Mouse (Mus musculus): ENCODE measurements around the gene Rin2.

DNA sequence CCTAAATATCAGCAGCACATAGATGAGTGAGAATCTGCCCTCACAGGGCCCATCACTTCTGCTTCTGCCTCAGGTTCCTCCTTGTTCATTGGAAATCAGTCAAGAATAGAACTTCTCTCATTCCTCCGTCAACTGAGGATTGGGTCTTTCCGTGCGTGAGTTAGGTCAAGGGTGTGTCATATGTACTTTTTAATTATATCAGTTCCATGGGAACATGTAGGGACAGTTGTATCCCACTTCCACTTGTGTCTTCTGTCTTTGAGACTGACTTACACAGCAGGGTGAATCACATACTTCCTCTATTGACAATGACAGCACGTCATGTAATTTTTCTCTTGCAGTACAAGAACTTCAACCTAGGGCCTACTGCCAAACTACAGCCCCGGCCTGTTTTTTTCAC lies 65.7 kb downstream of the Rin2 start:
- TF ChIP-seq CTCF (IDR thresholded peaks at IDR 0.05; ENCODE audit: low read depth, low read length) (no peak), GATA1 (IDR thresholded peaks at IDR 0.05; ENCODE audit: borderline replicate concordance, low read length) (no peak), TAL1 (conservative IDR thresholded peaks at IDR 0.05; ENCODE audit: low read depth, low read length) (no peak), GATA2 (IDR thresholded peaks at IDR 0.05; ENCODE audit: borderline replicate concordance, low read depth, low read length) (no peak)

Measured in G1E (cell line).